In genomic region chr11:102467041-102467631, GRCm38 (mm10) we compare ENCODE assay signal across 1 mouse cellular context.
TF ChIP-seq lines count a peak whose summit lies in the region.

No protein-coding gene starts in this region.

TF ChIP-seq in myocyte, 11 proteins besides CTCF, POLR2A, EP300 and RAD21 (continued from another document):
- TF ChIP-seq TCF12 (IDR thresholded peaks at IDR 0.05; ENCODE audit: insufficient read depth, poor library complexity, severe bottlenecking) (no peak), TCF3 (IDR thresholded peaks at IDR 0.05; ENCODE audit: insufficient read length, low read depth) (no peak)
